Mouse (Mus musculus): Measurements from ENCODE around the gene Oser1. TPM values are rescaled to one million over a fixed set of nuclear protein-coding genes. Genes with fewer than 3 reads are reported as not detected.
"Not testable (repeated sequence)": the region's sequence is repeated elsewhere in the genome, so short reads cannot be mapped to it uniquely, and the experiment has no call there.

Oser1 gene
- polyA plus RNA-seq, 1 experiment from 2014 or later: 79.0 TPM

- peaks cover 22% of the 10 kb centered on the region for H3K4me1 ChIP-seq (ENCODE audit: control insufficient read depth, insufficient read depth, low read length)
- H3K9me3 ChIP-seq (replicated peaks; ENCODE audit: control insufficient read depth, low read length): no peaks in the 10 kb centered on the region
- H3K27ac ChIP-seq (ENCODE audit: low read length): no peak overlapping the region
- no peak for ATAC-seq (ENCODE audit: insufficient read depth, low FRiP score)
- H3K27me3 ChIP-seq (ENCODE audit: control insufficient read depth, insufficient read depth, low read length): no peaks in the 10 kb centered on the region
- H3K4me3 ChIP-seq (replicated peaks; ENCODE audit: low read length): peak overlapping the region; percentile 99
- no peaks in the 10 kb centered on the region for H3K36me3 ChIP-seq (ENCODE audit: control insufficient read depth, insufficient read depth, low read length)
- H3K9ac ChIP-seq (ENCODE audit: low read length): peak overlapping the region; percentile 94; the same call in 1 of the 2 replicates
- H3K4me2 ChIP-seq (ENCODE audit: low read depth, low read length): peak overlapping the region; percentile 94
Measured at GRCm38 (mm10) chr2:163417830-163418229, 6.7 kb downstream of the Oser1 start.

DNA sequence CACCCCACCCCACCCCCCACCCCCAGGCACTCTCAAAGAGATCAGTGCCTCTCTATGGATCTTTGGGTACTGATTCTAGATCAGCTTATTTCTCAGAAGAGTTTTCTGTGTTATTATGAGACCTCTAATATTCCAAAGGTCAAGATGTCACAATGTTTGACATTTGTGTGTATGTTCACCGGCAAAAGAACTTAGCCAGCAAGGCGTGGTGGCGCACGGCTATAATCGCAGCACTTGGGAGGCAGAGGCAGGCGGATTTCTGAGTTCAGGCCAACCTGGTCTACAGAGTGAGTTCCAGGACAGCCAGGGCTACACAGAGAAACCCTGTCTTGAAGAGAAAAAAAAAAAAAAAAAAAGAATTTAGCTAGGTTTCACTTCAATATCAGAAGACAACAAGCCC, 7.5 kb downstream of the Oser1 start:
- Histone ChIP-seq H3K9me3 (replicated peaks; ENCODE audit: control insufficient read depth, low read length) (no peaks in the 10 kb centered on the region), H3K27ac (ENCODE audit: low read length) (no peak overlapping the region), H3K4me1 (ENCODE audit: control insufficient read depth, insufficient read depth, low read length) (peaks cover 22% of the 10 kb centered on the region), H3K9ac (ENCODE audit: low read length) (no peak overlapping the region), H3K27me3 (ENCODE audit: control insufficient read depth, insufficient read depth, low read length) (no peaks in the 10 kb centered on the region), H3K4me2 (ENCODE audit: low read depth, low read length) (no peak overlapping the region), H3K4me3 (replicated peaks; ENCODE audit: low read length) (no peak overlapping the region), H3K36me3 (ENCODE audit: control insufficient read depth, insufficient read depth, low read length) (no peaks in the 10 kb centered on the region)
- ATAC-seq (ENCODE audit: insufficient read depth, low FRiP score): no peak
- WGBS: 74% methylated on average over 6 of the region's 6 CpGs

DNA sequence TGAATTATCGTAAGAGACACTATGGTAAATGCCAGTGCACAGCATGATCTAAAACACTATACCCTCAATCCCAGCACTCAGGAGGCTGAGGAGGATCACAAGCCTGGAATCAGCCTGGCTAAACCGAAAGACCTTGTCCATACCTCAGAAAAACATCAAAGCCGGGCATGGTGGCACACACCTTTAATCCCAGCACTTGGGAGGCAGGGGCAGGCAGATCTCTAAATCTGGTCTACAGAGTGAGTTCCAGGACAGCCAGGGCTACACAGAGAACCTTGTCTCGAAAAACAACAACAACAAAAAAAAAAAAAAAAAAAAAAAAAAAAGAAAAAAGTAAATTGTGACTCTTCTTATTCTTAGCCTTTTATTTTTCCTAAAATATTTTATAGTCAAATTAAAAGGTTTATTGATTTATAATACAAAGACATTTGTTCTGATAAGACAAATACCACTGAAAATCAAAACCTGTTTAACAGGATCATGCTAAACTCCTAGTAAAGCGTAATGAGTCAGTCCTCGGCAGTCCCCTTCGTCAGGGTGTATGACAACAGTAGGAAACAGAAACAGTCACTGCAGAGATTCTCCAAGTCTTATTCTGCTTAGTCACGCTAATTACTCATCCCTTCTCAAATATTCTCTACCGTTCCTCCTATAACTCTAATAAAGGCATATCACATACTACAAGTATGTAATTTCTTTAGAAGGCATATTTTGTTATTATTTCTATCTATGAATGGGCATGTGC, 11.5 kb downstream of the Oser1 start:
- Histone ChIP-seq H3K4me2 (ENCODE audit: low read depth, low read length) (no peak overlapping the region), H3K27me3 (ENCODE audit: control insufficient read depth, insufficient read depth, low read length) (no peaks in the 10 kb centered on the region), H3K9ac (ENCODE audit: low read length) (no peak overlapping the region), H3K27ac (ENCODE audit: low read length) (no peak overlapping the region), H3K36me3 (ENCODE audit: control insufficient read depth, insufficient read depth, low read length) (peaks cover 10% of the 10 kb centered on the region; the same call in 1 of the 2 replicates), H3K4me1 (ENCODE audit: control insufficient read depth, insufficient read depth, low read length) (peaks cover 7% of the 10 kb centered on the region), H3K9me3 (replicated peaks; ENCODE audit: control insufficient read depth, low read length) (no peaks in the 10 kb centered on the region), H3K4me3 (replicated peaks; ENCODE audit: low read length) (no peak overlapping the region)
- no peak for ATAC-seq (ENCODE audit: insufficient read depth, low FRiP score)
- WGBS: 85% methylated on average over 9 of the region's 9 CpGs

- Histone ChIP-seq H3K27me3 (ENCODE audit: control insufficient read depth, insufficient read depth, low read length) (no peaks in the 10 kb centered on the region), H3K4me3 (replicated peaks; ENCODE audit: low read length) (no peak overlapping the region), H3K4me1 (ENCODE audit: control insufficient read depth, insufficient read depth, low read length) (peaks cover 1% of the 10 kb centered on the region), H3K36me3 (ENCODE audit: control insufficient read depth, insufficient read depth, low read length) (peaks cover 11% of the 10 kb centered on the region; the same call in 1 of the 2 replicates), H3K9ac (ENCODE audit: low read length) (no peak overlapping the region), H3K4me2 (ENCODE audit: low read depth, low read length) (no peak overlapping the region), H3K27ac (ENCODE audit: low read length) (no peak overlapping the region), H3K9me3 (replicated peaks; ENCODE audit: control insufficient read depth, low read length) (no peaks in the 10 kb centered on the region)
- 97% methylated on average over 4 of the region's 4 CpGs for WGBS
- ATAC-seq (ENCODE audit: insufficient read depth, low FRiP score): no peak
Measured at GRCm38 (mm10) chr2:163412419-163412818, 12.1 kb downstream of the Oser1 start.

DNA sequence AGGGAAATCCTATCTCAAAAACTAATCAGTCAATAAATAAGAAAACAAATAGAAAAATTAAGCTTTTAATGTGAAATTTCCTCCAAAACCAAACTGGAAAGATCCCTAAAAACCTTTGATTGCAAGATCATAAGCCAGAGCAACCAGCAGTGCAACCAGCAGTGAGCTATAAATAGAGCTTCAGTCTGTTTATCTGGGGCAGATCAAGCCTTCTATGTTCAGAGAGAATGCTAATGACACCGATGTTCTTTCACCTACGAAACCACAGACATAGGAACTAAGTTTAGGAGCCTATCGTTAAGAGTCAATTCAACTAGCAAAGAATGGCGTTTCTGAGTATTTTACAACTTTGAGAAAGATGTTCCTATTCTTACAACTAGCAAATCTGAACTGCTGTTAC, 12.7 kb downstream of the Oser1 start:
- H3K36me3 ChIP-seq (ENCODE audit: control insufficient read depth, insufficient read depth, low read length): peaks cover 17% of the 10 kb centered on the region; the same call in 1 of the 2 replicates
- no peak overlapping the region for H3K9ac ChIP-seq (ENCODE audit: low read length)
- H3K9me3 ChIP-seq (replicated peaks; ENCODE audit: control insufficient read depth, low read length): no peaks in the 10 kb centered on the region
- no peaks in the 10 kb centered on the region for H3K27me3 ChIP-seq (ENCODE audit: control insufficient read depth, insufficient read depth, low read length)
- ATAC-seq (ENCODE audit: insufficient read depth, low FRiP score): no peak
- 89% methylated on average over 4 of the region's 4 CpGs for WGBS
- H3K4me2 ChIP-seq (ENCODE audit: low read depth, low read length): no peak overlapping the region
- H3K4me1 ChIP-seq (ENCODE audit: control insufficient read depth, insufficient read depth, low read length): no peaks in the 10 kb centered on the region
- H3K27ac ChIP-seq (ENCODE audit: low read length): no peak overlapping the region
- no peak overlapping the region for H3K4me3 ChIP-seq (replicated peaks; ENCODE audit: low read length)

- H3K27me3 ChIP-seq (ENCODE audit: control insufficient read depth, insufficient read depth, low read length); H3K9me3 ChIP-seq (replicated peaks; ENCODE audit: control insufficient read depth, low read length); H3K4me2 ChIP-seq (ENCODE audit: low read depth, low read length); ATAC-seq (ENCODE audit: insufficient read depth, low FRiP score); H3K4me1 ChIP-seq (ENCODE audit: control insufficient read depth, insufficient read depth, low read length); H3K9ac ChIP-seq (ENCODE audit: low read length); H3K4me3 ChIP-seq (replicated peaks; ENCODE audit: low read length); H3K27ac ChIP-seq (ENCODE audit: low read length): not testable (repeated sequence)
- 92% methylated on average over 3 of the region's 3 CpGs for WGBS
- H3K36me3 ChIP-seq (ENCODE audit: control insufficient read depth, insufficient read depth, low read length): peaks cover 17% of the 10 kb centered on the region; the same call in 1 of the 2 replicates
Measured at GRCm38 (mm10) chr2:163411344-163411743, 13.2 kb downstream of the Oser1 start.

DNA sequence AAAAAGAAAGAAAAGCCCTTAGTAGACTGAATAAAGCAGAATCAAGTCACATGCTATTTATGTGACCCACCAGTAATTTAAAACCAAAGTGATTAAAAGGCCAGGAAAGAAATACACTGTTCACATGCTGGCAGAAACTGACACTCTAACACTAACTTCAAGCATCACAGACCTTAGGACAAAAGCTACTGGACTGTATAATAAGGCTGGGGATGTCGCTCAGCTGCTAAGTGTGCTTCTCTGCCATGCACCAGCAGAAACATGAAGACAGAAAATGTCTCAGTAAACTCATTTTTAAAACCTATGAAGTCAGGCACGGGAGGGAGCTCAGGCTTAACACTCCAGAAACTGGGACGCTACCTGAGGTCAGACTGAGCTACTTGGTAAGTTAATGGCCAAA, 14.3 kb downstream of the Oser1 start:
- Histone ChIP-seq H3K4me2 (ENCODE audit: low read depth, low read length) (no peak overlapping the region), H3K9me3 (replicated peaks; ENCODE audit: control insufficient read depth, low read length) (no peaks in the 10 kb centered on the region), H3K27me3 (ENCODE audit: control insufficient read depth, insufficient read depth, low read length) (no peaks in the 10 kb centered on the region), H3K9ac (ENCODE audit: low read length) (no peak overlapping the region), H3K4me3 (replicated peaks; ENCODE audit: low read length) (no peak overlapping the region), H3K36me3 (ENCODE audit: control insufficient read depth, insufficient read depth, low read length) (peaks cover 22% of the 10 kb centered on the region; the same call in 1 of the 2 replicates), H3K27ac (ENCODE audit: low read length) (no peak overlapping the region), H3K4me1 (ENCODE audit: control insufficient read depth, insufficient read depth, low read length) (no peaks in the 10 kb centered on the region)
- 87% methylated on average over 3 of the region's 3 CpGs for WGBS
- ATAC-seq (ENCODE audit: insufficient read depth, low FRiP score): no peak

GRCm38 (mm10) chr2:163404037-163404815, 20.3 kb downstream of the Oser1 start:
- no peaks in the 10 kb centered on the region for H3K27me3 ChIP-seq (ENCODE audit: control insufficient read depth, insufficient read depth, low read length)
- 0 out of 2 replicates have a peak, but pooled peaks cover 12% of the 10 kb centered on the region for H3K36me3 ChIP-seq (ENCODE audit: control insufficient read depth, insufficient read depth, low read length)
- H3K4me1 ChIP-seq (ENCODE audit: control insufficient read depth, insufficient read depth, low read length): no peaks in the 10 kb centered on the region
- no peak for ATAC-seq (ENCODE audit: insufficient read depth, low FRiP score)
- H3K27ac ChIP-seq (ENCODE audit: low read length): no peak overlapping the region
- H3K9me3 ChIP-seq (replicated peaks; ENCODE audit: control insufficient read depth, low read length): no peaks in the 10 kb centered on the region
- H3K4me3 ChIP-seq (replicated peaks; ENCODE audit: low read length): no peak overlapping the region
- H3K9ac ChIP-seq (ENCODE audit: low read length): no peak overlapping the region
- 66% methylated on average over 8 of the region's 8 CpGs for WGBS
- H3K4me2 ChIP-seq (ENCODE audit: low read depth, low read length): no peak overlapping the region

DNA sequence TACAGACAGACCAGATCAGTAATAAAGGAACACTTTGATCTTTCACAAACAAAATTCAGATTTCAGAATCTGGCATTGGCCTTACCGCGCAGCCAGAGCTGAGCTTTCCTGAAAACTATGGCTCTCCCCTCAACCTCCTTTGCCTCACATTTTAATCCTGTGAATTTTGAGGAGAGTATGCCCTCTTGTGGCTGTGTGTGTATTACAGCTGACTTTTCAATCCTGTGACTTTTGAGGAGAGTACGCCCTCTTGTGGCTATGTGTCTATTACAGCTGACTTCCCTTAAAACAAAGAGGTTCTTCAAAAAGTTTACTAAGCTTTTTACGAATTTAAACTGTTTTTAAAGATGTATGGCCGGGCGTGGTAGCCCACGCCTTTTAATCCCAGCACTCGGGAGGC, 23.3 kb downstream of the Oser1 start:
- H3K4me3 ChIP-seq (replicated peaks; ENCODE audit: low read length): no peak overlapping the region
- no peak overlapping the region for H3K27ac ChIP-seq (ENCODE audit: low read length)
- 6% methylated on average over 8 of the region's 8 CpGs for WGBS

More for the DNA sequence above, 23.3 kb downstream of the Oser1 start:
- Histone ChIP-seq H3K4me1 (ENCODE audit: control insufficient read depth, insufficient read depth, low read length) (peaks cover 17% of the 10 kb centered on the region), H3K27me3 (ENCODE audit: control insufficient read depth, insufficient read depth, low read length) (no peaks in the 10 kb centered on the region), H3K9me3 (replicated peaks; ENCODE audit: control insufficient read depth, low read length) (no peaks in the 10 kb centered on the region), H3K36me3 (ENCODE audit: control insufficient read depth, insufficient read depth, low read length) (0 out of 2 replicates have a peak, but pooled peaks cover 5% of the 10 kb centered on the region), H3K9ac (ENCODE audit: low read length) (no peak overlapping the region), H3K4me2 (ENCODE audit: low read depth, low read length) (no peak overlapping the region)
- ATAC-seq (ENCODE audit: insufficient read depth, low FRiP score): no peak
